In genomic region chr15:78897488-78897887, GRCm38 (mm10) we compare ENCODE assay signal across 15 mouse cellular contexts. TPM values are rescaled to one million over a fixed set of nuclear protein-coding genes. Genes with fewer than 3 reads are reported as not detected.
A peak's percentile ranks its signal among the peaks of the same experiment; 100 is the strongest.
DNase-seq lines count a peak whose midpoint lies in the region; ATAC-seq lines count a peak whose summit lies in the region.
"Had no signal": no experiment of that assay in that cellular context is flagged by ENCODE, and none has a peak within 500 bp of the region (broad histone marks: within the 10 kb centered on the region; RNA-seq: fewer than 3 reads in every experiment).

No protein-coding gene starts in this region.

- intact Hi-C loops in left cerebral cortex, postnatal 10 days (cut with DNase I), result no loop called here

- ATAC-seq in heart, embryonic 13.5 days (ENCODE audit: extremely low read depth, insufficient number of reproducible peaks, low FRiP score, low TSS enrichment), result no peak
- no peak for ATAC-seq in heart, embryonic 11.5 days (replicated peaks; ENCODE audit: insufficient number of reproducible peaks, low FRiP score, low TSS enrichment)
- ATAC-seq in liver, embryonic 16.5 days (ENCODE audit: low read depth), result no peak

- H3K9ac ChIP-seq in heart, embryonic 13.5 days, result 0 out of 2 replicates have a peak overlapping the region, but pooled peaks have one; percentile 4
- no peak overlapping the region for H3K9ac ChIP-seq in heart, embryonic 11.5 days (ENCODE audit: low read depth, low read length)
- H3K9ac ChIP-seq in liver, embryonic 16.5 days (ENCODE audit: low read depth, low read length), result no peak overlapping the region

- DNase-seq in 416B (ENCODE audit: low read depth) (peak; percentile 58), R1 (ENCODE audit: low read depth, low spot score) (peak; percentile 59)
- DNase-seq in right cerebral cortex, postnatal 36 days (ENCODE audit: low spot score in 2 of 2), result no peak
- DNase-seq in adrenal gland, postnatal 10 days, result no peak
- DNase-seq in left cerebral cortex, postnatal 10 days (ENCODE audit: extremely low spot score in 1 of 2, low spot score in 2 of 2), result no peak
- DNase-seq: cerebellum, adult 18-20 months; kidney, adult 11 months; layer of hippocampus, adult 9-11 months; lung, postnatal 36 days; right cerebral cortex, postnatal 25 days had no signal

- H3K4me1 ChIP-seq in heart, embryonic 13.5 days, result peaks cover 86% of the 10 kb centered on the region
- peaks cover 73% of the 10 kb centered on the region for H3K4me1 ChIP-seq in heart, embryonic 11.5 days (ENCODE audit: control insufficient read depth, insufficient read depth, low read length)
- peaks cover 80% of the 10 kb centered on the region for H3K4me1 ChIP-seq in liver, embryonic 16.5 days (ENCODE audit: control insufficient read depth, low read depth, low read length)

- H3K9me3 ChIP-seq in heart, embryonic 13.5 days, result no peaks in the 10 kb centered on the region
- H3K9me3 ChIP-seq in heart, embryonic 11.5 days (replicated peaks; ENCODE audit: control insufficient read depth, low read length), result no peaks in the 10 kb centered on the region
- H3K9me3 ChIP-seq in liver, embryonic 16.5 days (replicated peaks; ENCODE audit: control insufficient read depth, low read length), result no peaks in the 10 kb centered on the region

- no peaks in the 10 kb centered on the region for H3K27me3 ChIP-seq in heart, embryonic 13.5 days (replicated peaks)
- no peaks in the 10 kb centered on the region for H3K27me3 ChIP-seq in heart, embryonic 11.5 days (ENCODE audit: control insufficient read depth, insufficient read depth, low read length)
- no peaks in the 10 kb centered on the region for H3K27me3 ChIP-seq in liver, embryonic 16.5 days (ENCODE audit: control insufficient read depth, insufficient read depth, low read depth, low read length)

- H3K27ac ChIP-seq in heart, embryonic 13.5 days (replicated peaks), result 0 out of 2 replicates have a peak overlapping the region, but pooled peaks have one; percentile 84
- no peak overlapping the region for H3K27ac ChIP-seq in heart, embryonic 11.5 days (ENCODE audit: low read depth, low read length)
- H3K27ac ChIP-seq in liver, embryonic 16.5 days (ENCODE audit: low read length), result peak overlapping the region; percentile 61

- H3K4me2 ChIP-seq in heart, embryonic 13.5 days, result peak overlapping the region; percentile 7; the same call in 1 of the 2 replicates
- no peak overlapping the region for H3K4me2 ChIP-seq in heart, embryonic 11.5 days
- H3K4me2 ChIP-seq in liver, embryonic 16.5 days (ENCODE audit: low read depth, low read length), result peak overlapping the region; percentile 24

- H3K4me3 ChIP-seq in heart, embryonic 13.5 days, result no peak overlapping the region
- no peak overlapping the region for H3K4me3 ChIP-seq in heart, embryonic 11.5 days (ENCODE audit: low read depth, low read length)
- H3K4me3 ChIP-seq in liver, embryonic 16.5 days (ENCODE audit: low read depth, low read length), result no peak overlapping the region

- WGBS in heart, embryonic 13.5 days, result 65% methylated on average over 4 of the region's 4 CpGs
- WGBS in heart, embryonic 11.5 days (ENCODE audit: insufficient replicate concordance), result 77% methylated on average over 4 of the region's 4 CpGs
- WGBS in liver, embryonic 16.5 days (ENCODE audit: insufficient replicate concordance), result 26% methylated on average over 4 of the region's 4 CpGs

- peaks cover 41% of the 10 kb centered on the region for H3K36me3 ChIP-seq in heart, embryonic 13.5 days
- 0 out of 2 replicates have a peak, but pooled peaks cover 4% of the 10 kb centered on the region for H3K36me3 ChIP-seq in heart, embryonic 11.5 days (ENCODE audit: control insufficient read depth, insufficient read depth, low read length)
- no peaks in the 10 kb centered on the region; the same call in 1 of the 2 replicates for H3K36me3 ChIP-seq in liver, embryonic 16.5 days (ENCODE audit: control insufficient read depth, insufficient read depth)

RNA-seq across cellular contexts. Expression of gene Gm49510, which starts 2.0 kb away (rescaled TPM):
- polyA plus RNA-seq in heart, embryonic 13.5 days (2015; fragmentation: Nextera tagmentation; extraction: Ambion mirVana), result 0.20 and 0.31 TPM in 2 replicates
- 0.23 and 0.47 TPM in 2 replicates for polyA plus RNA-seq in heart, embryonic 11.5 days (2014; fragmentation: Nextera tagmentation; extraction: Ambion mirVana)
- polyA plus RNA-seq in liver, embryonic 16.5 days (2015; fragmentation: Nextera tagmentation; extraction: Ambion mirVana), result 0.18 and 0.22 TPM in 2 replicates
- not detected for total RNA-seq in adrenal gland, postnatal 10 days (2021)
- total RNA-seq in left cerebral cortex, postnatal 10 days (2021), result not detected
- total RNA-seq: gastrocnemius, adult 8-10 months had no signal
- polyA plus RNA-seq: testis, adult 2 months had no signal

RNA-seq across cellular contexts. Expression of gene Sh3bp1, which starts 2.1 kb away (rescaled TPM):
- 18.8 and 19.5 TPM in 2 replicates for polyA plus RNA-seq in heart, embryonic 13.5 days (2015; fragmentation: Nextera tagmentation; extraction: Ambion mirVana)
- polyA plus RNA-seq in heart, embryonic 11.5 days (2014; fragmentation: Nextera tagmentation; extraction: Ambion mirVana), result 25.0 and 29.3 TPM in 2 replicates
- 13.1 and 14.2 TPM in 2 replicates for polyA plus RNA-seq in liver, embryonic 16.5 days (2015; fragmentation: Nextera tagmentation; extraction: Ambion mirVana)
- total RNA-seq in adrenal gland, postnatal 10 days (2021), result 10 to 100 TPM; 11.7 to 17.1 TPM
- total RNA-seq in left cerebral cortex, postnatal 10 days (2021), result 1 to 10 TPM; 8.7 to 9.4 TPM

RNA-seq across cellular contexts. Expression of gene Pdxp, which starts 16.2 kb away (rescaled TPM):
- 20.2 and 21.2 TPM in 2 replicates for polyA plus RNA-seq in heart, embryonic 13.5 days (2015; fragmentation: Nextera tagmentation; extraction: Ambion mirVana)
- 24.3 and 25.7 TPM in 2 replicates for polyA plus RNA-seq in heart, embryonic 11.5 days (2014; fragmentation: Nextera tagmentation; extraction: Ambion mirVana)
- polyA plus RNA-seq in liver, embryonic 16.5 days (2015; fragmentation: Nextera tagmentation; extraction: Ambion mirVana), result 2.7 and 3.1 TPM in 2 replicates
- 1 to 10 TPM; 5.2 to 6.1 TPM for total RNA-seq in adrenal gland, postnatal 10 days (2021)
- total RNA-seq in left cerebral cortex, postnatal 10 days (2021), result 100 to 1,000 TPM; 146 to 158 TPM

RNA-seq across cellular contexts. Expression of gene Gga1, which starts 20.5 kb away (rescaled TPM):
- polyA plus RNA-seq in heart, embryonic 13.5 days (2015; fragmentation: Nextera tagmentation; extraction: Ambion mirVana), result 44.3 and 46.2 TPM in 2 replicates
- polyA plus RNA-seq in heart, embryonic 11.5 days (2014; fragmentation: Nextera tagmentation; extraction: Ambion mirVana), result 29.3 and 31.7 TPM in 2 replicates
- 18.6 and 19.6 TPM in 2 replicates for polyA plus RNA-seq in liver, embryonic 16.5 days (2015; fragmentation: Nextera tagmentation; extraction: Ambion mirVana)
- 10 to 100 TPM; 48.8 to 50.6 TPM for total RNA-seq in adrenal gland, postnatal 10 days (2021)
- total RNA-seq in left cerebral cortex, postnatal 10 days (2021), result 10 to 100 TPM; 54.7 to 57.6 TPM

RNA-seq across cellular contexts. Expression of gene Lgals1, which starts 29.0 kb away (rescaled TPM):
- 798 and 814 TPM in 2 replicates for polyA plus RNA-seq in heart, embryonic 13.5 days (2015; fragmentation: Nextera tagmentation; extraction: Ambion mirVana)
- 541 and 566 TPM in 2 replicates for polyA plus RNA-seq in heart, embryonic 11.5 days (2014; fragmentation: Nextera tagmentation; extraction: Ambion mirVana)
- 295 and 318 TPM in 2 replicates for polyA plus RNA-seq in liver, embryonic 16.5 days (2015; fragmentation: Nextera tagmentation; extraction: Ambion mirVana)
- total RNA-seq in adrenal gland, postnatal 10 days (2021), result 100 to 1,000 TPM; 601 to 606 TPM
- total RNA-seq in left cerebral cortex, postnatal 10 days (2021), result 10 to 100 TPM; 24.1 to 25.3 TPM

Comparison
In these comparisons a context has a peak if more than half of its experiments do, and no peak if none do; other contexts are left out.
1. DNase-seq: peak in 416B (single experiment) and R1 (single experiment); none in right cerebral cortex, postnatal 36 days (0 of 2), adrenal gland, postnatal 10 days (single experiment) and left cerebral cortex, postnatal 10 days (0 of 2).